Mouse (Mus musculus): ENCODE results near the gene Comt. TPM values are rescaled to one million over a fixed set of nuclear protein-coding genes. Genes with fewer than 3 reads are reported as not detected.

Comt gene
- total and polyA plus RNA-seq, 3 experiments = 36.7 to 51.1 (median 47.5) TPM

DNA sequence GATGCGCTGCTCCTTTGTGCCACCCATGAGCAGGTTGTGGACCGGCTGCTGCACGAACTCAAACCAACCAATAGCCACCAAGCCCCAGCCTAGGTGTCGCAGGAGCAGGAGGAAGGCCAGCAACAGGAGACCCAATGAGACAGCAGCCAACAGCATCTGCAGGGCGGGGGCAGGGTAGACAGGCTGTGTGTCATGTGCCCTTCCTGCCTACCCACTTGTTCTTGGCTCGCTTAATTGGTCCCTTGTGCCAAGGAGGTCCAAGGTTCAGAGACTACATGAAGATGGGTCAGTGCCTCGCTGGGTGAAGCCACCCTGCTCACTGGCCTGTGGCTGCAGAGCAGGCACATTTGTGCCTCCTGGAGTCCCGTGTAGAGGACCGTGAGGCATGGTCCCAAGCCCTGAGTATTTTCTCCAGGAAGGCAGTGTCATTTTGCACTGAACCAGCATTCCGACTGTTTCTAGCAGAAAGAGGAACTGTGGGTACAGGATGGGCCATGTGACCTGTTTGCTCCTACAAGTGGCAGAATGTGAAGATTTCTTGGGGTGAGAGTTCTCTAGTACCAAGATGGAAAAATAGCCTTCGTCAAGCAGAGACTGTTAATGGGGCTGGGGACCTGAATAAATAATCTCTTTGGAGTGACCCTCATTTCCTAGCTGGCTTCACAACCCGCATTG, 14.7 kb downstream of the Comt start:
- peak overlapping the region; percentile 43; the same call in 1 of the 2 replicates for H3K4me3 ChIP-seq (ENCODE audit: low read depth, low read length)
- H3K36me3 ChIP-seq (replicated peaks) = peaks cover 96% of the 10 kb centered on the region
- DNase-seq (ENCODE audit: low spot score) = no peak
- no peaks in the 10 kb centered on the region for H3K27me3 ChIP-seq (ENCODE audit: insufficient read depth, low read length)
- H3K9me3 ChIP-seq (replicated peaks) = no peaks in the 10 kb centered on the region
- peaks cover 77% of the 10 kb centered on the region for H3K4me1 ChIP-seq (ENCODE audit: insufficient read depth, low read depth, low read length)
- TF ChIP-seq GATA2 (IDR thresholded peaks at IDR 0.05; ENCODE audit: borderline replicate concordance, low read depth, low read length) (no peak), GATA1 (IDR thresholded peaks at IDR 0.05; ENCODE audit: borderline replicate concordance, low read length) (no peak), CTCF (IDR thresholded peaks at IDR 0.05; ENCODE audit: low read depth, low read length) (no peak), TAL1 (conservative IDR thresholded peaks at IDR 0.05; ENCODE audit: low read depth, low read length) (no peak), POLR2AphosphoS5 (IDR thresholded peaks at IDR 0.05; ENCODE audit: insufficient replicate concordance, low read depth, low read length) (no peak; the same call in 1 of the 2 replicates)
- ATAC-seq (ENCODE audit: extremely low read depth, insufficient number of reproducible peaks, low FRiP score, poor library complexity, severe bottlenecking) = peak; percentile 65

DNA sequence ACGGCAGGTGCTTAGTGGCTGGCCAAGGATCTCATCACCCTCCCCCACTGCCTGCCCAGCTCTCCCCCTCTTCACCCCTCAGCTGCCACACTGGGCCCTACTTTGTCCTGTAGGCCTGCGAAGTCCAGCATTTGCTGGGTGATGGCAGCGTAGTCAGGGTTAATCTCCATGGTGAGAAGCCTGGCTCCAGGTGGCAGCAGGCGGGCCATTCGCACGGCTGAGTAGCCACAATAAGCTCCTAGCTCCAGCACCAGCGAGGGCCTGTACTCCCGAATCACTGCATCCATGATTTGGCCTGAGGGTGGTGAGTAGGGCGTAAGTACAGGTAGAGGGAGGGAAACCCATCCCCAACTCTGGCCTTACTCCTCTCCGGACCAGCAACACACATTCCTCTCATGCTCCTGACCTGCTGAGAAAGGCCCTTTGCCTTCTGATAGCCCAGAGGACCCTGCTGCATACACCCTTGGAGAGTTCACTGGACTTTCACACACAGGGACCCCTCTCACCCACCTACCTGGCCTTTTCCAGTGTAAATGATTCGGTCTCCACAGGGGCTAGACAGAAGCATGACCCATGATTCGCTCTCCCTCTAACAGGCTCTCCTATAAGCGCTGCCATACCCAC, 15.5 kb downstream of the Comt start:
- Histone ChIP-seq H3K36me3 (replicated peaks) (peaks cover 96% of the 10 kb centered on the region), H3K27me3 (ENCODE audit: insufficient read depth, low read length) (no peaks in the 10 kb centered on the region), H3K4me3 (ENCODE audit: low read depth, low read length) (no peak overlapping the region; the same call in 1 of the 2 replicates), H3K4me1 (ENCODE audit: insufficient read depth, low read depth, low read length) (peaks cover 74% of the 10 kb centered on the region), H3K9me3 (replicated peaks) (no peaks in the 10 kb centered on the region)
- TF ChIP-seq POLR2AphosphoS5 (IDR thresholded peaks at IDR 0.05; ENCODE audit: insufficient replicate concordance, low read depth, low read length) (no peak; the same call in 1 of the 2 replicates), GATA2 (IDR thresholded peaks at IDR 0.05; ENCODE audit: borderline replicate concordance, low read depth, low read length) (no peak), CTCF (IDR thresholded peaks at IDR 0.05; ENCODE audit: low read depth, low read length) (no peak), GATA1 (IDR thresholded peaks at IDR 0.05; ENCODE audit: borderline replicate concordance, low read length) (no peak), TAL1 (conservative IDR thresholded peaks at IDR 0.05; ENCODE audit: low read depth, low read length) (no peak)
- no peak for DNase-seq (ENCODE audit: low spot score)
- no peak for ATAC-seq (ENCODE audit: extremely low read depth, insufficient number of reproducible peaks, low FRiP score, poor library complexity, severe bottlenecking)

DNA sequence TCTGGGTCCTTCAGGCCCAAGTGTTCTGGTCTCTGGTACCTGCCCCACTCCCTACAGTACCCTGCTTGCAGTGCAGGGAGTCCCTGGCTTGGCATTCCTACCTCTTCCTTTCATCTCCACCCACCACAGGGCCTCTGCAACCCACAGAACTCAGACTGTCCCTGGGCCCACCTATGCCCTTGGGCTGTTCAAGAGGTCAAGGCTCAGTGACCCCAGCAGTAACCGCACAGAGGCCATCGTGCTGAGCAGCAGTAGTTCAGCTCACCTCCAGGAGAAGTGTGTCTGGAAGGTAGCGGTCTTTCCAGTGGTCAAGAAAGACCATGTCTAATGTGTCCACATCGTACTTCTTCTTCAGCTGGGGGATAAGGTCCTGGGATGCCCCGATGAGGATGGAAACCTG, 16.2 kb downstream of the Comt start:
- ATAC-seq (ENCODE audit: extremely low read depth, insufficient number of reproducible peaks, low FRiP score, poor library complexity, severe bottlenecking) = no peak
- TF ChIP-seq GATA1 (IDR thresholded peaks at IDR 0.05; ENCODE audit: borderline replicate concordance, low read length) = no peak
- no peak for TF ChIP-seq CTCF (IDR thresholded peaks at IDR 0.05; ENCODE audit: low read depth, low read length)
- TF ChIP-seq TAL1 (conservative IDR thresholded peaks at IDR 0.05; ENCODE audit: low read depth, low read length) = no peak
- no peak for TF ChIP-seq POLR2AphosphoS5 (IDR thresholded peaks at IDR 0.05; ENCODE audit: insufficient replicate concordance, low read depth, low read length)
- TF ChIP-seq GATA2 (IDR thresholded peaks at IDR 0.05; ENCODE audit: borderline replicate concordance, low read depth, low read length) = no peak
- Histone ChIP-seq H3K4me3 (ENCODE audit: low read depth, low read length) (no peak overlapping the region), H3K9me3 (replicated peaks) (no peaks in the 10 kb centered on the region), H3K4me1 (ENCODE audit: insufficient read depth, low read depth, low read length) (peaks cover 75% of the 10 kb centered on the region), H3K27me3 (ENCODE audit: insufficient read depth, low read length) (no peaks in the 10 kb centered on the region), H3K36me3 (replicated peaks) (peaks cover 96% of the 10 kb centered on the region)
- no peak for DNase-seq (ENCODE audit: low spot score)

DNA sequence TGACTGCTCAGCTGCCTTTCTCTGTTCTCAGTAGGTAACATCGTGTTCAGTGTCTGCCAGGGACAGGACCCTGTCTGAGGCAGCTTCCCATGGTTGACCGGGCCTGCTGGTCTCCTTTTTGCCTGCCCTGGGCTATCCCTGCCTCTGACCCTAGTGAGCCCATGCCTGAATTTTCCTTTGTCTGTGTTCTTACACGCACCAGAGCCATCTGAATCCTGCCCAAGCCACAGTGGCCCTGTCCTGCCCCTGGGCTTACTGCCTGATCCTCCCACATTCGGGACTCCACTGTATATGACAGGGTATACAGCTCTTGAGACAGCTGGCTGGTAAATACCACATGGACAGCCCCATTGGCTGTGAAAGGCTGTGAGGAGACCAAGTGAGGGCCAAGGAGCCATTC, 16.9 kb downstream of the Comt start:
- ATAC-seq (ENCODE audit: extremely low read depth, insufficient number of reproducible peaks, low FRiP score, poor library complexity, severe bottlenecking) (no peak), DNase-seq (ENCODE audit: low spot score) (no peak)
- peaks cover 97% of the 10 kb centered on the region for H3K36me3 ChIP-seq (replicated peaks)
- H3K9me3 ChIP-seq (replicated peaks) = no peaks in the 10 kb centered on the region
- H3K27me3 ChIP-seq (ENCODE audit: insufficient read depth, low read length) = no peaks in the 10 kb centered on the region
- H3K4me3 ChIP-seq (ENCODE audit: low read depth, low read length) = no peak overlapping the region
- TF ChIP-seq POLR2AphosphoS5 (IDR thresholded peaks at IDR 0.05; ENCODE audit: insufficient replicate concordance, low read depth, low read length) (no peak), GATA1 (IDR thresholded peaks at IDR 0.05; ENCODE audit: borderline replicate concordance, low read length) (no peak), TAL1 (conservative IDR thresholded peaks at IDR 0.05; ENCODE audit: low read depth, low read length) (no peak), CTCF (IDR thresholded peaks at IDR 0.05; ENCODE audit: low read depth, low read length) (no peak), GATA2 (IDR thresholded peaks at IDR 0.05; ENCODE audit: borderline replicate concordance, low read depth, low read length) (no peak)
- peaks cover 79% of the 10 kb centered on the region for H3K4me1 ChIP-seq (ENCODE audit: insufficient read depth, low read depth, low read length)

DNA sequence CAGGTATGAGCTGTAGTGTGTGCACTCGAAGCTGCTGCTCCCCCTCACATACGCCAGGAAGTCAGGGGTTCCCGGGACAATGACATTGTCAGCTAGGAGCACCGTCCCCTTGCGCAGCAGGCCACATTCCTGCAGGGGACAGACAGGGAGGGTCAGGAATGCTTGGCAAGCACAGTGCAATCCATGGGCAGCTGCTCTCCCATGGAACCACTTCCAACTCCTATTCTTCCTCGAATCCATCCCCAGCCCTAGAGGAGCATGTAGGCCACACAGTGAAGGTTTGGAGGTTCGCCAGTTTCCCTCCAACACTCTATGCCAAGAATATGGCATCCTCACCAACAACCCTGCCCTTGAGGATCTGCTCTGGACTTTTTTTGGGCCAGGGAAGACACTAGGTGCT, 18.7 kb downstream of the Comt start:
- H3K27me3 ChIP-seq (ENCODE audit: insufficient read depth, low read length) = no peaks in the 10 kb centered on the region
- no peak for ATAC-seq (ENCODE audit: extremely low read depth, insufficient number of reproducible peaks, low FRiP score, poor library complexity, severe bottlenecking)
- no peaks in the 10 kb centered on the region for H3K9me3 ChIP-seq (replicated peaks)
- H3K4me3 ChIP-seq (ENCODE audit: low read depth, low read length) = no peak overlapping the region
- no peak for DNase-seq (ENCODE audit: low spot score)
- peaks cover 98% of the 10 kb centered on the region for H3K36me3 ChIP-seq (replicated peaks)
- H3K4me1 ChIP-seq (ENCODE audit: insufficient read depth, low read depth, low read length) = peaks cover 67% of the 10 kb centered on the region
- no peak for TF ChIP-seq POLR2AphosphoS5 (IDR thresholded peaks at IDR 0.05; ENCODE audit: insufficient replicate concordance, low read depth, low read length)
- no peak for TF ChIP-seq GATA2 (IDR thresholded peaks at IDR 0.05; ENCODE audit: borderline replicate concordance, low read depth, low read length)
- TF ChIP-seq TAL1 (conservative IDR thresholded peaks at IDR 0.05; ENCODE audit: low read depth, low read length) = no peak
- no peak for TF ChIP-seq GATA1 (IDR thresholded peaks at IDR 0.05; ENCODE audit: borderline replicate concordance, low read length)
- no peak for TF ChIP-seq CTCF (IDR thresholded peaks at IDR 0.05; ENCODE audit: low read depth, low read length)

DNA sequence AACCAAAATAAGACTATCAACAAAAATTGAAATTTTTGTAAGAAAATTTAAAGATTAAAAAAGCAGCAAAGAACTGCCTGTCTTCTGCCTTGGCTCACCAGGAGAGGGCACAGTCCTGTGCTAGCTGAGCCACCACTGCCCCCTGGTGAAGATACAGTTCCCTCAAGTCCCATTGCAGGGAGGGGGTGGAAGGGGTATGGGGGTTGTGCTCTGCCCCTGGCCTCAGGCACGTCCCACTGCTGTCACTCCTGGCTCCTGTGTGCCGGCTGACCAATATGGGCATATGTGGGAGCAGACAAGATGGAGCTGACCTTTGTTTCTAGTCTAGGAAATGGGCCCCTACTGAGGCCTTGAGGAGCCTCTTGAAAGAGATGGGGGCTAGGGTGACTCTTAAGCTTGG, 20.4 kb downstream of the Comt start:
- Histone ChIP-seq H3K4me3 (ENCODE audit: low read depth, low read length) (no peak overlapping the region), H3K9me3 (replicated peaks) (no peaks in the 10 kb centered on the region), H3K36me3 (replicated peaks) (peaks cover 98% of the 10 kb centered on the region), H3K27me3 (ENCODE audit: insufficient read depth, low read length) (no peaks in the 10 kb centered on the region), H3K4me1 (ENCODE audit: insufficient read depth, low read depth, low read length) (peaks cover 54% of the 10 kb centered on the region)
- no peak for TF ChIP-seq GATA1 (IDR thresholded peaks at IDR 0.05; ENCODE audit: borderline replicate concordance, low read length)
- no peak; the same call in 1 of the 2 replicates for TF ChIP-seq POLR2AphosphoS5 (IDR thresholded peaks at IDR 0.05; ENCODE audit: insufficient replicate concordance, low read depth, low read length)
- no peak for TF ChIP-seq GATA2 (IDR thresholded peaks at IDR 0.05; ENCODE audit: borderline replicate concordance, low read depth, low read length)
- TF ChIP-seq TAL1 (conservative IDR thresholded peaks at IDR 0.05; ENCODE audit: low read depth, low read length) = no peak
- peak; percentile 24; the same call in 1 of the 2 replicates for TF ChIP-seq CTCF (IDR thresholded peaks at IDR 0.05; ENCODE audit: low read depth, low read length)
- ATAC-seq (ENCODE audit: extremely low read depth, insufficient number of reproducible peaks, low FRiP score, poor library complexity, severe bottlenecking) (no peak), DNase-seq (ENCODE audit: low spot score) (peak; percentile 72)
